Comparison of ENCODE assay signal across 10 mouse cellular contexts in genomic region chr7:98904659-98905362, GRCm38 (mm10).
DNase-seq lines count a peak whose midpoint lies in the region; ATAC-seq and TF ChIP-seq lines count a peak whose summit lies in the region.
"Had no signal": no experiment of that assay in that cellular context is flagged by ENCODE, and none has a peak within 500 bp of the region (broad histone marks: within the 10 kb centered on the region; RNA-seq: fewer than 3 reads in every experiment).

No protein-coding gene starts in this region.

- DNase-seq in hindbrain, embryonic 10.5 days (ENCODE audit: low spot score) = no peak
- peak; percentile 38 for DNase-seq in urinary bladder, postnatal 25 days (ENCODE audit: low spot score)
- no peak for DNase-seq in urinary bladder, postnatal 10 days (ENCODE audit: low spot score)
- peak; percentile 80 for DNase-seq in kidney, postnatal 10 days
- peak; percentile 43 to 73 for DNase-seq in urinary bladder, postnatal 36 days (ENCODE audit: low spot score in 2 of 2)
- DNase-seq in thymus, adult 2 months = no peak
- DNase-seq in heart, postnatal 36 days = no peak
- DNase-seq: midbrain, embryonic 14.5 days had no signal

- TF ChIP-seq CTCF in thymus, adult 2 months (IDR thresholded peaks at IDR 0.05; ENCODE audit: borderline replicate concordance, control insufficient read depth, extremely low read depth, insufficient read depth, low read length, poor library complexity) = no peak

- ATAC-seq in hindbrain, embryonic 13.5 days (ENCODE audit: low FRiP score) = peak; percentile 54; the same call in 1 of the 2 replicates

- H3K4me1 ChIP-seq in hindbrain, embryonic 13.5 days (replicated peaks) = peaks cover 34% of the 10 kb centered on the region
- peaks cover 30% of the 10 kb centered on the region for H3K4me1 ChIP-seq in hindbrain, embryonic 10.5 days (replicated peaks)
- no peaks in the 10 kb centered on the region for H3K4me1 ChIP-seq in thymus, adult 2 months (replicated peaks; ENCODE audit: control insufficient read depth, insufficient read depth, low read length)

- H3K27me3 ChIP-seq in hindbrain, embryonic 13.5 days = no peaks in the 10 kb centered on the region
- no peaks in the 10 kb centered on the region for H3K27me3 ChIP-seq in hindbrain, embryonic 10.5 days (ENCODE audit: insufficient read depth, poor library complexity, severe bottlenecking)
- no peaks in the 10 kb centered on the region for H3K27me3 ChIP-seq in thymus, adult 2 months (ENCODE audit: control insufficient read depth, insufficient read depth, low read length)

- H3K36me3 ChIP-seq in hindbrain, embryonic 13.5 days = no peaks in the 10 kb centered on the region
- no peaks in the 10 kb centered on the region for H3K36me3 ChIP-seq in hindbrain, embryonic 10.5 days
- no peaks in the 10 kb centered on the region; the same call in 1 of the 2 replicates for H3K36me3 ChIP-seq in thymus, adult 2 months (ENCODE audit: control insufficient read depth, insufficient read depth, low read length)

- 74% methylated on average over 21 of the region's 21 CpGs for WGBS in hindbrain, embryonic 13.5 days
- 86% methylated on average over 21 of the region's 21 CpGs for WGBS in hindbrain, embryonic 10.5 days
- 95% methylated on average over 21 of the region's 21 CpGs for WGBS in thymus, adult 2 months

- H3K9me3 ChIP-seq in hindbrain, embryonic 13.5 days = no peaks in the 10 kb centered on the region
- peaks cover 3% of the 10 kb centered on the region; the same call in 1 of the 2 replicates for H3K9me3 ChIP-seq in hindbrain, embryonic 10.5 days
- H3K9me3 ChIP-seq: G1E had no signal

- H3K4me3 ChIP-seq in hindbrain, embryonic 13.5 days = no peak overlapping the region
- no peak overlapping the region for H3K4me3 ChIP-seq in hindbrain, embryonic 10.5 days
- H3K4me3 ChIP-seq in thymus, adult 2 months (ENCODE audit: control insufficient read depth, insufficient read depth, low read length) = no peak overlapping the region

- H3K4me2 ChIP-seq in hindbrain, embryonic 13.5 days = no peak overlapping the region

- intact Hi-C loops in heart, postnatal 36 days (cut with DNase I) = no loop called here

- no peak overlapping the region for H3K9ac ChIP-seq in hindbrain, embryonic 13.5 days

- H3K27ac ChIP-seq in hindbrain, embryonic 13.5 days = peak overlapping the region; percentile 58
- H3K27ac ChIP-seq in hindbrain, embryonic 10.5 days = no peak overlapping the region
- H3K27ac ChIP-seq in thymus, adult 2 months (ENCODE audit: control insufficient read depth, insufficient read depth, low read length) = no peak overlapping the region

- TF ChIP-seq POLR2A in thymus, adult 2 months (IDR thresholded peaks at IDR 0.05; ENCODE audit: control insufficient read depth, extremely low read depth, insufficient read depth, low read length, poor library complexity) = no peak

Comparison
In these comparisons a context has a peak if more than half of its experiments do, and no peak if none do; other contexts are left out.
1. DNase-seq: peak in urinary bladder, postnatal 25 days (single experiment), kidney, postnatal 10 days (single experiment) and urinary bladder, postnatal 36 days (2 of 2); none in hindbrain, embryonic 10.5 days (single experiment), urinary bladder, postnatal 10 days (single experiment), thymus, adult 2 months (single experiment) and heart, postnatal 36 days (0 of 2).